Mouse (Mus musculus) liver, embryonic 14.5 days (tissue): Measurements from ENCODE around the gene Cyp4f18.

Experiments used
- CTCF ChIP-seq: IDR thresholded peaks from 2 replicates; pipeline ENCODE4 v1.5.1; 2016; ENCODE audit warnings: antibody characterized with exemption, low read depth, control low read depth
- EP300 ChIP-seq: IDR thresholded peaks from 2 replicates; pipeline ENCODE4 v1.6.1; 2016; ENCODE audit warnings: antibody characterized with exemption, low read depth

GRCm38 (mm10) chr8:72018141-72018540 lies 8.7 kb upstream of the Cyp4f18 start:
- TF ChIP-seq CTCF (no peak), EP300 (no peak)
